Mouse (Mus musculus) kidney, postnatal 0 days (tissue): ENCODE measurements around the gene Ms4a4b. TPM values are rescaled to one million over a fixed set of nuclear protein-coding genes. Genes with fewer than 3 reads are reported as not detected.
"Not testable (repeated sequence)": the region's sequence is repeated elsewhere in the genome, so short reads cannot be mapped to it uniquely, and the experiment has no call there.

Experiments
- ATAC-seq: fragments of 200-750 bp; cut with Nextera tagmentation; replicated peaks from 2 replicates; pipeline ENCODE4 v1.8.0; 2017; ENCODE audit warnings: low read depth, moderate number of reproducible peaks, moderate TSS enrichment, moderate library complexity; ENCODE audit not compliant: low FRiP score
- DNase-seq: peaks from one replicate; pipeline ENCODE4 v3.0.0-alpha.2; 2016; ENCODE audit warnings: low spot score
- H3K27ac ChIP-seq: fragments of 300-500 bp; sonication (generic); 2 replicates; pipeline ENCODE4 v1.5.1; 2014; ENCODE audit warnings: mild to moderate bottlenecking
- H3K27me3 ChIP-seq: fragments of 300-500 bp; sonication (generic); 2 replicates; pipeline ENCODE4 v1.6.1; 2014; ENCODE audit warnings: low read length, mixed read lengths; ENCODE audit not compliant: insufficient read depth
- H3K36me3 ChIP-seq: fragments of 300-500 bp; sonication (generic); 2 replicates; pipeline ENCODE4 v1.6.1; 2014; ENCODE audit warnings: low read length, mixed read lengths; ENCODE audit not compliant: insufficient read depth
- H3K4me1 ChIP-seq: fragments of 300-500 bp; sonication (generic); replicated peaks from 2 replicates; pipeline ENCODE4 v1.6.1; 2014; ENCODE audit warnings: antibody characterized with exemption, low read length, mixed read lengths; ENCODE audit not compliant: insufficient read depth
- H3K4me2 ChIP-seq: fragments of 300-500 bp; sonication (generic); 2 replicates; pipeline ENCODE4 v1.6.1; 2014; ENCODE audit warnings: mild to moderate bottlenecking, low read length, moderate library complexity, mixed read lengths
- H3K4me3 ChIP-seq: fragments of 300-500 bp; sonication (generic); replicated peaks from 2 replicates; pipeline ENCODE4 v1.5.1; 2014; ENCODE audit warnings: low read depth, low read length
- H3K9ac ChIP-seq: fragments of 300-500 bp; sonication (generic); 2 replicates; pipeline ENCODE4 v1.6.1; 2014; ENCODE audit warnings: low read depth, low read length
- H3K9me3 ChIP-seq: fragments of 300-500 bp; sonication (generic); replicated peaks from 2 replicates; pipeline ENCODE4 v1.6.1; 2016; ENCODE audit warnings: low read length, inconsistent platforms, mixed read lengths
- CTCF ChIP-seq: IDR thresholded peaks from 2 replicates; pipeline ENCODE4 v1.5.1; 2016; ENCODE audit warnings: antibody characterized with exemption, low read depth, mild to moderate bottlenecking, moderate library complexity
- WGBS: fragments of 180-500 bp; shearing (Covaris S2); extraction: QIAGEN DNeasy Blood & Tissue Kit; methylation state at CpG from one replicate; pipeline ENCODE4 v1.1.7; 2014; 5-methylcytosine and 5-hydroxymethylcytosine counted together
- polyA plus RNA-seq: library from polyadenylated mRNA; unstranded; fragments of >200 nt; fragmentation: Nextera tagmentation; extraction: Ambion mirVana; gene quantifications from 2 replicates; pipeline ENCODE4 v1.2.1, GENCODE M21; 2015

Ms4a4b gene
- polyA plus RNA-seq, 1 experiment from 2014 or later, result 0.28 TPM

- Histone ChIP-seq H3K27ac (no peak overlapping the region), H3K9ac (no peak overlapping the region), H3K27me3 (no peaks in the 10 kb centered on the region), H3K9me3 (no peaks in the 10 kb centered on the region), H3K4me2 (no peak overlapping the region), H3K4me1 (no peaks in the 10 kb centered on the region), H3K36me3 (no peaks in the 10 kb centered on the region), H3K4me3 (no peak overlapping the region)
- DNase-seq, result no peak
- TF ChIP-seq CTCF, result no peak
- WGBS, result 64% methylated on average over 5 of the region's 5 CpGs
- ATAC-seq, result no peak
These were observed 23.1 kb downstream of the Ms4a4b start for GRCm38 (mm10) chr19:11466471-11466870.

GRCm38 (mm10) chr19:11468361-11468760 is 25.0 kb downstream of the Ms4a4b start:
- not testable (repeated sequence) for ATAC-seq, H3K4me1 ChIP-seq, H3K27me3 ChIP-seq, H3K9me3 ChIP-seq, H3K36me3 ChIP-seq, H3K4me2 ChIP-seq, DNase-seq, H3K9ac ChIP-seq, H3K4me3 ChIP-seq, H3K27ac ChIP-seq
- 56% methylated on average over 1 of the region's 1 CpGs for WGBS

- H3K4me3 ChIP-seq, H3K27ac ChIP-seq, H3K4me2 ChIP-seq, H3K36me3 ChIP-seq, H3K27me3 ChIP-seq, DNase-seq, H3K4me1 ChIP-seq, ATAC-seq, H3K9ac ChIP-seq, H3K9me3 ChIP-seq: not testable (repeated sequence)
- WGBS, result 88% methylated on average over 4 of the region's 4 CpGs
These were observed 25.9 kb downstream of the Ms4a4b start, which contains the start of gene Ms4a6c for GRCm38 (mm10) chr19:11469215-11469614. Gene Ms4a6c (plus strand): TSS chr19:11469366.

- Histone ChIP-seq H3K4me2 (no peak overlapping the region), H3K4me1 (no peaks in the 10 kb centered on the region), H3K4me3 (no peak overlapping the region), H3K36me3 (no peaks in the 10 kb centered on the region), H3K27ac (no peak overlapping the region), H3K9me3 (no peaks in the 10 kb centered on the region), H3K27me3 (no peaks in the 10 kb centered on the region), H3K9ac (no peak overlapping the region)
- ATAC-seq (no peak), DNase-seq (no peak)
- 83% methylated on average over 2 of the region's 2 CpGs for WGBS
- no peak for TF ChIP-seq CTCF
These were observed 36.4 kb downstream of the Ms4a4b start for GRCm38 (mm10) chr19:11479714-11480113.

GRCm38 (mm10) chr19:11482684-11483083 is 39.3 kb downstream of the Ms4a4b start:
- Histone ChIP-seq H3K27me3 (no peaks in the 10 kb centered on the region), H3K27ac (no peak overlapping the region), H3K4me1 (no peaks in the 10 kb centered on the region), H3K36me3 (no peaks in the 10 kb centered on the region), H3K4me3 (no peak overlapping the region), H3K9ac (no peak overlapping the region), H3K4me2 (no peak overlapping the region), H3K9me3 (no peaks in the 10 kb centered on the region)
- no peak for DNase-seq
- 85% methylated on average over 2 of the region's 2 CpGs for WGBS
- no peak for TF ChIP-seq CTCF
- ATAC-seq, result no peak

- no peaks in the 10 kb centered on the region for H3K36me3 ChIP-seq
- no peaks in the 10 kb centered on the region for H3K9me3 ChIP-seq
- H3K4me3 ChIP-seq, result no peak overlapping the region
- no peak overlapping the region for H3K9ac ChIP-seq
- H3K27ac ChIP-seq, result no peak overlapping the region
- no peaks in the 10 kb centered on the region for H3K4me1 ChIP-seq
- WGBS, result 69% methylated on average over 4 of the region's 4 CpGs
- ATAC-seq (no peak), DNase-seq (no peak)
- no peak for TF ChIP-seq CTCF
- no peaks in the 10 kb centered on the region for H3K27me3 ChIP-seq
- H3K4me2 ChIP-seq, result no peak overlapping the region
These were observed 40.6 kb downstream of the Ms4a4b start for GRCm38 (mm10) chr19:11483941-11484340.

GRCm38 (mm10) chr19:11484388-11484787 is 41.0 kb downstream of the Ms4a4b start:
- no peak overlapping the region for H3K4me3 ChIP-seq
- H3K27me3 ChIP-seq, result no peaks in the 10 kb centered on the region
- no peaks in the 10 kb centered on the region for H3K9me3 ChIP-seq
- TF ChIP-seq CTCF, result no peak
- H3K27ac ChIP-seq, result no peak overlapping the region
- no peak overlapping the region for H3K4me2 ChIP-seq
- DNase-seq (no peak), ATAC-seq (no peak)
- no peaks in the 10 kb centered on the region for H3K4me1 ChIP-seq
- no peak overlapping the region for H3K9ac ChIP-seq
- 72% methylated on average over 3 of the region's 3 CpGs for WGBS
- H3K36me3 ChIP-seq, result no peaks in the 10 kb centered on the region
